Mouse (Mus musculus): ENCODE results near the gene Kctd12.

Kctd12 gene

DNA sequence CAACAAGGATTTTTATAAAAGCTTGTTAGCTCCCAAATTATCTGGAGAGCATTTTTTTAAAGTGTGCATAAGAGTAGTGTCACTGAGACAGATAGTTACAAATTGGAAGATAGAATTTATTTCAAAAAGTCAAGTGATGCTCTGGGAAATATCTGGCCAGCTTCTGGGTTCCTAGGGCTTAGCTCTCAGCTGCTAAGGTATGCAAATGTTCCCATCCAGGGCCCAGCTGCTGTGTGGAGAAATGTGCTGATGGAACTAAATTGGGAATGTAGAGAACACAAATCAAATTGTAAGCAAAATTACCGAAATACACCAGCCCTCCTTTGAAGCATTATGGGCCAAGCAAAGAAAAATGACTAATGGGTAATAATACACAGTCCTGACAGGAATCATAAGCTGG, 16.6 kb downstream of the Kctd12 start:
- DNase-seq (ENCODE audit: low spot score in 2 of 2), result no peak

DNA sequence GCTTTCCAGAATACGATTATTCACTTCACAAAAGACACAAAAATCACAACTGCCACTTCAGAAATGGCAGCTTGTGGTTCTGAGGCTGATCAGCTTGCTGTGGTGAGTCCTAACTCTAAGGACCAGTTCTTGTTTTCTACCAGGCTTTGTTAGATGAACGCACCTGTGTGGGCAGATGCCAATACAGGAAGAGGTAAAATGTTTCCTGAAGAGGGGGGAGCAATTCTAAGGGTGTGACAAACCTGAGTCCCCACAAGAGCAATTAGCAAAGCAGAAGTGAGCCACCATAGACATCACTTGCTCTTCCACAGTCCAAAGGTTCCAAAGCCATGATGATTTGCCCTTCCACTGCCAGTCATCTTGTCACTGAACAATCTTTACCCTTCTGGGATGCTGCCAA, 20.4 kb downstream of the Kctd12 start:
- no peak for DNase-seq (ENCODE audit: low spot score in 2 of 2)

DNA sequence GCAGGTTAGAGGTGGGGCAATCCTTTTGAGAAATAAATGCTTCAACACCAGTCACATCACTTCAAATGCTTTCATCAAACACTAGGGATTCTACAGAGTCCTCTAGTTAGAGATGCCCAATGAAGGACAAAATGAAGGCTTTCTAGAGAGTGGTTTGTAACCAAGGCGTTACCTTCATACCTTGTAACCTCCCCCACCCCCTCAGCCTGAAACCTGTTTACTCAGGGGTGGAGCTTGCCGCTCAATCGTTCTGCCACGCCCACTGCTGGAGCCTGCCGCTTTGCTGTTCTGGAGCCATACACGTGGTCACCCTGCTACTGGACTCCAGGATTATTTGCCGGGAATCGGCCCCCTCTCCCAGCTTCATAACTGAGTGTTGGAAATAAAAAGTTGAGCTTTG, 28.9 kb downstream of the Kctd12 start:
- DNase-seq (ENCODE audit: low spot score in 2 of 2), result no peak

DNA sequence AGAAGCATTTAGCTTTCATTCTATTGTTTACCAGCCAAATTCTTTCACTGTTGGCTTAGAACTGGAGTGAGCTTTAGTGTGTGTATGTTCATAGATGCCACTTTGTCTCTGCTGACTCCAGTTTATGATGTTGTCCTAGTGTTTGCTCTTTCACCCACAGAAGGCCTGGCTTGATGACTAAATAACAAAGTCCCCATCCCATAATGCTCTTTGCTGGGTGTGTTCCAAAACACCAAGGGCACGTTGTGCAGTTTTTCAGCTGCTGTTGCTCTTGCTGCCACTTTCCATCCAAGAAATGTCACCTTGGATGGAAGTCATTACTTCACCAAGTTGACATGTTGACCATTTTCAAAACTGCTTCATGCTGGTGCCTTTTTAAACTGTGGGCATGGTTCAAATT, 30.5 kb downstream of the Kctd12 start:
- DNase-seq (ENCODE audit: low spot score in 2 of 2), result no peak

DNA sequence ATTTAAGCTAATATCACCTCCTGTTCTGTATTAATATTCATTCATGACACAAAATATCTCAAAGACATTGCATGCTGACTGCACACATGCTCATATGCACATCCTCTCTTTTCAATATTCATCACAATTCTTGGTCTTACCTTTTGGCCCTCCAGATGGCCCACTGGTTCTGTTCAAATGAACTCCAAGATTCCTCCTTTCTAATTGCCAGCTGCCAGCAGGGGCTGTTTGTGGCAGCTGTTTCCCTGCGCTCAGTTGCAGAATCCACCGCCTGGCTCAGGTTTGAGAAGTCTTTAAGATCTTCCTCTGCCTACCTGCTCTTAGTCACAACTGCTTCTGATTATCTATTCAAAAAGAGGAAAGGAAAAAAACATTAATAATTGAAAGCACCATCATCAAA, 34.6 kb downstream of the Kctd12 start:
- DNase-seq (ENCODE audit: low spot score in 2 of 2), result peak in 1 of 2 experiments; percentile 27

DNA sequence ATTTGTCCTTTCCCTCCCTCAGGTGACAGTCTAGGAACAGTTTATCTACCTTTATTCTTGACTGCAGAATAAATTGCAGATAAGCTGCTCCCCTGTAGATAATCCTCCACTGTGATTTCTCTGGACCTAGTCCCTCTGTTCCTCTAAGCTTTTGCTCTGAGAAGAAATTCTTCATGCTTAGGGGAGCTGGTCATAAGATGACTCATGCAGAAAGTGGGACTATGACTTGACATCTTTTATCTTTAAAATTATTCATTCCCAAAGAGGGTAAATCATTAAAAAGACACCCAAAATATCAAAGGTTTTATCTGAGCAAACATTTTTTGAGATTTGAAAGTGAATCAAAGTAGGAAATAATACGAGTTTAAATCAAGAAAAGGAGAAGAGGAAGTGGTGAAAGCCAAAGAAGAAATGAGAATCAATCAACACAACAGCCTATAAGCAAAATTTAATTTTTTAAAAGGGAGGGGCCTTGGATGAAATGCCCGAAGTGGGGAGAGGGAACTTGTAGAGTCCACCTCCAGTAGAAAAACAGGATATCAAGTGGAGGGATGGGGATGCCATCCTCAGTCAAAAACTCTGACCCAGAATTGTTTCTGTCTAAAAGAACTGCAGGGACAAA, 40.1 kb downstream of the Kctd12 start:
- no peak for DNase-seq (ENCODE audit: low spot score in 2 of 2)

DNA sequence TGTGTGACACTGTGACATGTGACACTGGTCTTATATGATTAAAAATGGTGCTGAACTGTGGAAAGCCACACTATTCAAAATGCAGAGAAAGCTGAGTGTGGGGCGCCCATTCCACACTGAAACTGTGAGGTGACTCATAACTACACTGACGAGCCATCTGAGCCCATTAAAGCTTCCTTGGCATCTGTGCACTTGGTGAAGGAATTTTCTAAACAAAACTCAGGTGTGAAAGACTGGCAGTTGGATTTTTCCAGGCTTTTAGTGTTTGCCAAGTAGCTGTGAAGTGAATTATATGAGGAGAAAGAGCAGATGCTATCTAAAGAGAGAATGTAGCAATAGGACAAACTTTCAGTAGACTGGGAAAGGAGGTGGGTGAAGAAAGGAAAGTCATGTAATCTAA, 47.6 kb downstream of the Kctd12 start:
- no peak for DNase-seq (ENCODE audit: low spot score in 2 of 2)

DNA sequence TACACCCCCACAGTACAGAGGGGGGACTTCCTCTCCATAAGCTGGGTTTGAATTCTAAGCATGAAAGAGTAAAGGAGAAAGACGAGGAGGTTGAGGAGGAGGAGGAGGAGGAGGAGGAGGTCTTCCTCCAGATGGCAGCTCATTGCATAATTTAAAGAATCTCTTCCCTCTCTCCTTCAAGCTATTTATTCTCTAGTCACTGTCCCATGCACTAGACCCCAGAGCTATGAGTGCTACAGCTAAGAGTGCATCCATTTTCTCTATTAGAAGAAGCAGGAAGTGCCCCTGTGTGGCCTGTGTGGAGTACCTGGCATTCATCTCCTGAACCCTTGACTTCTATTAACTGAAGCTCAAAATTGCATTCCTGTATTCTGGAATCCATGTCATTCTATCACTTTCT, 51.5 kb downstream of the Kctd12 start:
- no peak for DNase-seq (ENCODE audit: low spot score in 2 of 2)

DNA sequence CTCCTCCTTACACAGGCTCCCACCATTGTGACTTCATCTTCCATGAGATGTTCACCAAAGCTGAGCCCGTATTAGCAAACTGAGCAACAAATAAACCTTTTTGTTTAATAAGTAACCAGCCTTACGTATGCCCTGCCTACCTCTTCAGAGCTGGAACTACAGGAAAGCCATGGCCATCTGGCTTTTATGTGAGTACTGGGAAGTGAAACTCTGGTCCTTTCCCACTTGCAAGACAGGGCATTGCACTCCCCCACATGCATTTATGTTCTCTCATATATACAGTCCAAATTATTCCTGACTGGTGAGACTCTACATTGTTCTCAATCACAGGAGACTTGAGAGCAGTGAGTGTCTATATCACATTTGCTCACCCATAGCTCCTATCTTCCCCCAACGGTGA, 52.9 kb downstream of the Kctd12 start:
- DNase-seq (ENCODE audit: low spot score in 2 of 2), result no peak

DNA sequence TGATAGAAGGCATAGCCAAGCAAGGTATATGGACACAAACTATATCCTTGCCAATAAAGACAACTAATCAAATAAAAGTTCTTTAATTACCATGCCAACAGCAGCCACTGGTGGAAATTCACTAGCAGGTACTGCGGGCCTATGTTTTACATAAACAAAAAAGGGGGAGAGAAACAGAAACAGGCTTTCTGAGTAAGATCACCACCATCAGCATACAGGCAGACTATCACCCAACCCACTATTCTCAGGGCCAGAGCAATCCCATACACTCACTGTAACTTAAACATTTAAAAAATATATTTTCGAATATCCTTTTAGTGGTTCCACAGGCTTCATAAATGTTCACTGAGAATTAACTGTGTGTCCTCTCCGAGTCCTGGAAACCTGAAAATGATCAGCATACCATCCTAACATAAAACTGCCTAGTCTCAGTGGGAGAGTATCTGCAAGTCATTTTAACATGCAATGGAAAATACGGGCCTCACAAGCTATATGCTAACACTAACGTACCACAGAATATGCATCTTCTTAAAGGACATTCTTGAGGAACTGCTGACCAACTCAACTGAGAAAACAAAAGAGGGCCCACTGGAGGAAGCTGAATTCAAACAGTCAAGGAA, 54.5 kb downstream of the Kctd12 start:
- DNase-seq (ENCODE audit: low spot score in 2 of 2), result no peak
